Mouse (Mus musculus) neural tube, embryonic 11.5 days (tissue): ENCODE data around the gene Cbx5. TPM values are rescaled to one million over a fixed set of nuclear protein-coding genes. Genes with fewer than 3 reads are reported as not detected.
"Not testable (repeated sequence)": the region's sequence is repeated elsewhere in the genome, so short reads cannot be mapped to it uniquely, and the experiment has no call there.

ENCODE experiments used
- ATAC-seq: fragments of 200-750 bp; cut with Nextera tagmentation; 2 replicates; pipeline ENCODE4 v1.8.0; 2017; ENCODE audit warnings: moderate number of reproducible peaks, mild to moderate bottlenecking, moderate TSS enrichment, moderate library complexity; ENCODE audit not compliant: insufficient read depth, low FRiP score, low TSS enrichment
- DNase-seq: peaks from one replicate; pipeline ENCODE4 v3.0.0-alpha.2; 2015; ENCODE audit warnings: low spot score
- H3K27ac ChIP-seq: fragments of 300-500 bp; sonication (generic); 2 replicates; pipeline ENCODE4 v1.5.1; 2014; ENCODE audit warnings: low read depth, mild to moderate bottlenecking, low read length
- H3K27me3 ChIP-seq: fragments of 300-500 bp; sonication (generic); 2 replicates; pipeline ENCODE4 v1.6.1; 2014; ENCODE audit warnings: mild to moderate bottlenecking, low read length, mixed read lengths; ENCODE audit not compliant: control insufficient read depth, insufficient read depth
- H3K36me3 ChIP-seq: fragments of 300-500 bp; sonication (generic); 2 replicates; pipeline ENCODE4 v1.6.1; 2014; ENCODE audit warnings: mild to moderate bottlenecking, low read length, moderate library complexity, mixed read lengths; ENCODE audit not compliant: control insufficient read depth, insufficient read depth
- H3K4me1 ChIP-seq: fragments of 300-500 bp; sonication (generic); 2 replicates; pipeline ENCODE4 v1.6.1; 2014; ENCODE audit warnings: low read length, mixed read lengths; ENCODE audit not compliant: control insufficient read depth, insufficient read depth
- H3K4me2 ChIP-seq: fragments of 300-500 bp; sonication (generic); 2 replicates; pipeline ENCODE4 v1.6.1; 2014; ENCODE audit warnings: low read depth, mild to moderate bottlenecking, moderate library complexity
- H3K4me3 ChIP-seq: fragments of 300-500 bp; sonication (generic); 2 replicates; pipeline ENCODE4 v1.5.1; 2014; ENCODE audit warnings: low read depth, low read length
- H3K9ac ChIP-seq: fragments of 300-500 bp; sonication (generic); 2 replicates; pipeline ENCODE4 v1.6.1; 2014; ENCODE audit warnings: mild to moderate bottlenecking, low read length
- H3K9me3 ChIP-seq: fragments of 300-500 bp; sonication (generic); 2 replicates; pipeline ENCODE4 v1.6.1; 2016; ENCODE audit warnings: low read length; ENCODE audit not compliant: control insufficient read depth
- WGBS: fragments of 180-500 bp; shearing (Covaris S2); extraction: QIAGEN DNeasy Blood & Tissue Kit; methylation state at CpG from one replicate; pipeline ENCODE4 v1.1.7; 2014; 5-methylcytosine and 5-hydroxymethylcytosine counted together
- polyA plus RNA-seq: library from polyadenylated mRNA; unstranded; fragments of >200 nt; fragmentation: Nextera tagmentation; extraction: Ambion mirVana; gene quantifications from 2 replicates; pipeline ENCODE4 v1.2.1, GENCODE M21; 2014

Gene Cbx5
- polyA plus RNA-seq, 1 experiment from 2014 or later: 189 TPM

DNA sequence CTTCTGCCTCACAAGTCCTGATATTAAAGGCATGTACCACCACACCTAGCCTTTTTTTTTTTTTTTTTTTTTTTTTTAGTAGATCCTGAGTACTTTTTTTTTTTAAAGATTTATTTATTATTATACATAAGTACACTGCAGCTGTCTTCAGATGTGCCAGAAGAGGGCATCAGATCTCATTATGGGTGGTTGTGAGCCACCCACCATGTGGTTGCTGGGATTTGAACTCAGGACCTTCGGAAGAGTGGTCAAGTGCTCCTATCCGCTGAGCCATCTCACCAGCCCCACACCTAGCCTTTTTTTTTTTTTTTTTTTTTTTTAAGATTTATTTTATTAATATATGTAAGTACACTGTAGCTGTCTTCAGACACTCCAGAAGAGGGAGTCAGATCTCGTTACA lies 36.3 kb upstream of the Cbx5 start:
- ATAC-seq, H3K9ac ChIP-seq, H3K27ac ChIP-seq, H3K27me3 ChIP-seq, DNase-seq, H3K4me2 ChIP-seq, H3K4me1 ChIP-seq, H3K36me3 ChIP-seq, H3K4me3 ChIP-seq, H3K9me3 ChIP-seq: not testable (repeated sequence)
- 98% methylated on average over 2 of the region's 3 CpGs for WGBS

- H3K4me3 ChIP-seq: peak within 1 kb of the TSS; percentile 87
Measured at GRCm38 (mm10) chr15:103272419-103273279, 33.0 kb upstream of the Cbx5 start, which contains the start of gene Copz1. Gene Copz1, plus strand, starts transcription at chr15:103272714.

DNA sequence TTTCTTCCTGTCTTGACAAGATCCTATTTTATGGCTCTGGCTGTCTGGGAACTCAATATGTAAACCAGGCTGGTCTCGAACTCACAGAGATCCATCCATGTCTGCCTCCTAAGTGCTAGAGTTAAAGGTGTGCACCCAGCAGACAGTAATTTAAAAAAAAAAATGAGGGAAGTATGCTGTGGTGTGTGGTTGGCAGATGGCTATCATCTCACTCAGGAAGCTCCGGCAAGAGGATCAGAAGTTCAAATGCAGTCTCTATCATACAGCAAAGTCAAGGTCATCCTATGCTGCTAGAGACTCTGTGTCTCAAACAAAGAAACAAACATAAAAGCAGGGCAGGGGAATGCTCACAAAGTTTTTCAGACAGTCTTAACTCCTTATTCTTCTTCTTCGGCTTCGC lies 29.3 kb upstream of the Cbx5 start:
- Histone ChIP-seq H3K9ac (no peak overlapping the region), H3K36me3 (no peaks in the 10 kb centered on the region), H3K4me2 (no peak overlapping the region), H3K4me1 (peaks cover 2% of the 10 kb centered on the region; the same call in 1 of the 2 replicates), H3K27me3 (no peaks in the 10 kb centered on the region), H3K4me3 (no peak overlapping the region), H3K27ac (no peak overlapping the region), H3K9me3 (no peaks in the 10 kb centered on the region)
- ATAC-seq: no peak
- no peak for DNase-seq
- 91% methylated on average over 4 of the region's 4 CpGs for WGBS

More at GRCm38 (mm10) chr15:103272419-103273279, 33.0 kb upstream of the Cbx5 start, which contains the start of gene Copz1:
- Histone ChIP-seq H3K9me3 (no peaks in the 10 kb centered on the region), H3K27me3 (no peaks in the 10 kb centered on the region), H3K9ac (peak within 1 kb of the TSS; percentile 86), H3K4me2 (peak within 1 kb of the TSS; percentile 65), H3K4me1 (peaks cover 3% of the 10 kb centered on the region; the same call in 1 of the 2 replicates), H3K36me3 (no peaks in the 10 kb centered on the region), H3K27ac (0 out of 2 replicates have a peak within 1 kb of the TSS, but pooled peaks have one; percentile 58)
- under 1% methylated on average over 38 of the region's 38 CpGs for WGBS
- DNase-seq: peak; percentile 94
- peak; percentile 99 for ATAC-seq

DNA sequence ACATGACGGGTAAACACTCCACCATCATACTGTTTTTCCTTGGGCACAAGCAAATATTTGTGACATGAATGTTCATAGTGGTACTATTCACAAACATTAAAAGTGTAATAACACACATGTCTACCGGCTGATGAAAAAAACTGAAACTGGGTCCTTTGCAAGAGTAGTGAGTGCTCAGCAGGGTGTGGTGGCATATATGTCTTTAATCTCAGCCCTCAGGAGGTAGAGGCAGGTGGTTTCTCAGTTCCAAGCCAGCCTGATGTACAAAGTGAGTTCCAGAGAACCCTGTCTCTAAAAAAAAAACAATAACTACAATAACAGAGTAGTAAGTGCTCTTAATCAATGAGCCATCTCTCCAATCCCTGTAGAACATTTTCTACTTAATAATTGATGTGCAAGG lies 25.2 kb upstream of the Cbx5 start:
- Histone ChIP-seq H3K27me3 (no peaks in the 10 kb centered on the region), H3K9me3 (no peaks in the 10 kb centered on the region), H3K36me3 (no peaks in the 10 kb centered on the region), H3K9ac (no peak overlapping the region), H3K4me3 (no peak overlapping the region), H3K4me1 (no peaks in the 10 kb centered on the region), H3K4me2 (no peak overlapping the region), H3K27ac (no peak overlapping the region)
- 95% methylated on average over 2 of the region's 2 CpGs for WGBS
- no peak for ATAC-seq
- no peak for DNase-seq

- 91% methylated on average over 1 of the region's 1 CpGs for WGBS
- no peaks in the 10 kb centered on the region for H3K27me3 ChIP-seq
- no peak overlapping the region for H3K4me3 ChIP-seq
- ATAC-seq (no peak), DNase-seq (no peak)
- no peaks in the 10 kb centered on the region for H3K9me3 ChIP-seq
- no peak overlapping the region for H3K9ac ChIP-seq
- no peak overlapping the region for H3K4me2 ChIP-seq
- peaks cover 5% of the 10 kb centered on the region for H3K4me1 ChIP-seq
- no peak overlapping the region for H3K27ac ChIP-seq
- no peaks in the 10 kb centered on the region for H3K36me3 ChIP-seq
Measured at GRCm38 (mm10) chr15:103259989-103260388, 20.4 kb upstream of the Cbx5 start.

- Histone ChIP-seq H3K27me3 (no peaks in the 10 kb centered on the region), H3K36me3 (no peaks in the 10 kb centered on the region), H3K4me3 (no peak overlapping the region), H3K27ac (no peak overlapping the region), H3K4me2 (no peak overlapping the region), H3K9ac (no peak overlapping the region), H3K9me3 (no peaks in the 10 kb centered on the region), H3K4me1 (peaks cover 9% of the 10 kb centered on the region)
- ATAC-seq (no peak), DNase-seq (no peak)
- WGBS: 87% methylated on average over 5 of the region's 5 CpGs
Measured at GRCm38 (mm10) chr15:103259162-103259561, 19.5 kb upstream of the Cbx5 start.

DNA sequence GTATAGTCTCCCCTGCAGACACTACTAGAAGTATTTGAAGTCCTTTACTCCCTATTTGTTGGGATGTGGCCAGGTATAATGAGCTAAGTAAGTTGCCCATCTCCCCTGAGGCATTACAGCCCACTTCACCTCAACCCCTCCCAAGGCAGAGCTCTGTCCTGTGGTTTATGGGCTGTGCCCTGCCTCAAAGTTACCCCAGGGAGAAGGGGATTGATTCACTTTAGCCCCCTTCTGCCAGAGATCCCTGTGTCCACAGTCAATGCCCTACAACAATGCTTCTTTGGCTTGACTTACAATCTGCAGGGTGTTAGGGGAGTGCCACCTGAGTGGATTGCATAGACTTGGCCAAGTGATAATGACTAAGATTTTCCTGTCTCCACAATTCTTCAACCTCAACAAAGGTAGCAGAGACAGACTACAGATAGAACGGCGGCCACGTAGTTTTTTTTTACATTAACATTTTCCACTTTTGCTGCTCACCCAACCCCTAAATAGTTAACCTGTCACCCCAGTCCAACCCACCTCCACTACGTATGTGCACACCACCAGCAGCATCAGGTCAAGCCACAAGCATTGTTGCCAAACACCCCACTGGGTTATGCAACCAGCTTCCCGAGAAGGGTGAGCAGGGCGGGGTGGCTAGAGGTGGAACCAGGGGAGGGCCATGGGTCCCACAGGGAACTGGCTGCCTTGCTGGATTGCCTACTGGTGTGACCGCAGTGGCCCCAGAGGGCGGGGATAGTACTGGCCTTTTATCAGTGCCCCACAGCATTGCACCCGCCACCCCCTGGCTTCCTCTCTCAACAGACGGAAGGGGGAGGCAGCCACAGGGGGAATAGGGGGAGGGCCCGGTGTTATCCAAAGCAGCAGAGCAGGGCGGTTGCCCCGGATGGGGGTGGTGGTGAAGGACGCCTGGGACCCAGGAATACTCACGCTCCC lies 18.4 kb upstream of the Cbx5 start, which contains the start of gene Nfe2:
Gene Nfe2 (minus strand): TSS at position 614 of the 939 bp plus-strand sequence.
- peak; percentile 22 for DNase-seq
- H3K27me3 ChIP-seq: no peaks in the 10 kb centered on the region
- ATAC-seq: no peak

GRCm38 (mm10) chr15:103256210-103256986 lies 16.8 kb upstream of the Cbx5 start:
- Histone ChIP-seq H3K4me1 (peaks cover 9% of the 10 kb centered on the region), H3K36me3 (no peaks in the 10 kb centered on the region), H3K4me2 (no peak overlapping the region), H3K9me3 (no peaks in the 10 kb centered on the region), H3K4me3 (no peak overlapping the region), H3K27ac (no peak overlapping the region), H3K27me3 (no peaks in the 10 kb centered on the region), H3K9ac (no peak overlapping the region)
- DNase-seq (no peak), ATAC-seq (no peak)
- WGBS: 93% methylated on average over 6 of the region's 6 CpGs

More for the DNA sequence above, 18.4 kb upstream of the Cbx5 start, which contains the start of gene Nfe2:
- Histone ChIP-seq H3K4me1 (peaks cover 9% of the 10 kb centered on the region), H3K36me3 (no peaks in the 10 kb centered on the region), H3K9ac (no peak within 1 kb of the TSS), H3K9me3 (no peaks in the 10 kb centered on the region), H3K4me2 (peak within 1 kb of the TSS; percentile 13; the same call in 1 of the 2 replicates), H3K27ac (no peak within 1 kb of the TSS), H3K4me3 (no peak within 1 kb of the TSS)
- 12% methylated on average over 15 of the region's 15 CpGs for WGBS
